Mouse (Mus musculus): Measurements from ENCODE around the gene Exoc3l4.

Exoc3l4 gene

GRCm38 (mm10) chr12:111455311-111455846 is 38.6 kb downstream of the Exoc3l4 start:
- no peak for DNase-seq

DNA sequence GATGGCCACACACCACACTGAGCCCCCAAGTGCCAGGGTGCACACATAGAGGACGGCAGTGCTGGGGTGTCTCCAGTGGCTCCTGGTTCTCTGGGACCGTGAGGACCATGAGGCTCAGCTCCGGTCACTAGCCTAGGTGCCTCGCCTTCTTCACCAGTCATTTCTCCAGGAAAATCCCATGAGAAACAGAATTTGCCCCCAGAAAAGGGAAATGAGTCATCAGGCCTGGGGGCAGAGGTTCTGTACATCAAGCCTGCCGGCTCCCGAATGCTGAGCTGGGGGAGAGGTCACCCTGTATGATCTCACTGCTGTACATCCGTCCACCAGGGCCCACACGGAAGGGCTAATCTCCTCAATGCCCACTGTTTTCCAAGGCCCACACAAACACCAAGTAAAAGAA is 39.0 kb downstream of the Exoc3l4 start:
- DNase-seq, result no peak

- no peak for DNase-seq
These were observed 40.9 kb downstream of the Exoc3l4 start for GRCm38 (mm10) chr12:111457742-111458141.

GRCm38 (mm10) chr12:111463570-111463969 is 46.8 kb downstream of the Exoc3l4 start:
- no peak for DNase-seq

- no peak for DNase-seq
These were observed 49.6 kb downstream of the Exoc3l4 start for GRCm38 (mm10) chr12:111466369-111466768.

GRCm38 (mm10) chr12:111468206-111468605 is 51.4 kb downstream of the Exoc3l4 start:
- DNase-seq, result no peak

DNA sequence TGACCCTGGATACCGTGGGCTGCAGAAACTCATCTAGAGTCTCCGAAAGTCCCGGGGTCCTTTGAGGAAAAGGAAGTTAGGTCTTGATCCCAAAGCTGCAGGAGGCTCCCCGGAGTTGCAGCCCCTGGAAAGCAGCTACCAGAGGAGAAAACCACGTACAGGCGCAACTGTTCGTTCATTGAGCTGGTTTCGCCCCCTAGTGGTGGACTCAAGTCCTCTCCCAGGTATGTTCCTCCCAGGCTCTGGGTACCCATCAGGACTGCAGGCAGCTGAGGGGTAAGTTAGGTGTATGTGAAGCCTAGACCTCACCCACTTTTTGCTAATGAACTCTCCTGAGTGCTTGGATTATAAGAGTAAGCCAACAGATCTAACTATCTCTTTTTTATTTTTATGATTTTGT is 52.7 kb downstream of the Exoc3l4 start:
- peak; percentile 73 for DNase-seq

DNA sequence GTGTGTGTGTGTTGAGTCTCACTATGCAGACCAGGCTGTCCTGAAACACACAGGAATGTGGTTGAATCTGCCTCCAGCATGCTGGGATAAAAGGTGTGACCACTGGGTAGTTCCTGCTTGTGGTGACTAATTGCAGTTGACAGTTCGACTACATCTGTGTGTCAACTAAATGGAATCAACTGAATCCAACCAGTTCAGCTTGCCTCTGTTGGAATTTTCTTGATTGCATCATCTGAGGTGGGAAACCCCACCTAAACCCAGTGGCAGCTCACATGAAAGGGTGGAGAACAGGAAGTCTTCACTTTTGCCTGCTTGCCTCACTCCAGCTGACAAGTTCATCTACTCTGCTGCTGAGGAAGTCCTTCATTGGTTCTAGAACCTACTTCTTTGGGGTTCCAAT is 54.3 kb downstream of the Exoc3l4 start:
- DNase-seq, result no peak

DNA sequence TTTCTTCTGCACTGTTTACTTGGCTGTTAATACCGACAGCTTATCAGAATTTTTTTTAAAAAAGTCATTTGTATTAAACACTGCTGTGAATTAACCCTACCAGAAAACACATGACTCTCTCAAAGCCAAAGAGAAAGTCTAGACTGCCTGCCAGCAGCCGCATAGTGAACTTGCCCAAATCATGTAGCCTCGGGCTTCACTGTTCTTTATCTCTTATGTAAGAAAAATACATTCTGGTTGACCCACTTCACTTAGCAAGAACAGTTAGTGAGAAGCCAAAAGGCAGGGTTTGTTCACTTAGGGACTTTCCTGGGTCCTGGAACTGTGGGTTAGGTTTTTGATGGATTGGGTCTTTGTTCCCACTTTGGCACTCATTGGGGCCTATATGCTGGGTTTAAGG is 54.9 kb downstream of the Exoc3l4 start:
- DNase-seq, result no peak

DNA sequence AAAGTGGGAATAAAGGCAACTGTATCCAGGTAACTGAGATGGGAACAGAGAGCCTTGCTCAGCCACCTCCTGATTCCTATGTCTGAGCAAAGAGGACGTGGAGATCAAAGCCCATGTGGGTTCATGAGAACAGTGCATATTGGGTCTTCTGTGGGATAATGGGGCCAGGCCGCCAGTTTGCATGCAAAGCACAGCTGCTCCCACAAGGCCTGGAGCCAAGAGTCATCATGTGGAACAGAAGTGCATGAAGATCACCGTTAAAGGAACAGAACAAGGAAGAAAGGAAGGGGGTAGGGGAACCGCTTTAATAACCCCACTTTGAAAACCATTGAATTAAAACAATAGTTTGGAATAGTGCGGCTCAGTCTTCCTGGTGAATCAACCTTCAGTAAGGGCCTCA is 56.1 kb downstream of the Exoc3l4 start:
- no peak for DNase-seq

DNA sequence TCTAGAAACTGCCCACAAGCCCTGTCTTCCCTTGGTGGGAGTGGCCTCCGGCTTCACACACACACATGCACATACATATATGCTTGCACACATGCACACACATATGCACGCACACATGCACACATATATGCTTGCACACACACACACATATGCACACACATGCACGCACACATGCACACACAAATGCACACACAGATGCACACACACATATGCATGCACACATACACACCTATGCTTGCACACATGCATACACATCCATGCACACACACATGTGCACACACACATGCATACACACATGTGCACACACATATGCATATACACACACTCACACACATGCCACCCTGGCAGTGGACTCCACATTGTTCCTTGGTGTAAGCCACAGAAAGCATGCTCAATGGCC is 57.6 kb downstream of the Exoc3l4 start:
- DNase-seq, result no peak

GRCm38 (mm10) chr12:111474893-111475643 is 58.3 kb downstream of the Exoc3l4 start:
- DNase-seq, result no peak

GRCm38 (mm10) chr12:111478924-111479323 is 62.1 kb downstream of the Exoc3l4 start:
- DNase-seq, result no peak

- DNase-seq, result peak; percentile 42
These were observed 63.1 kb downstream of the Exoc3l4 start for GRCm38 (mm10) chr12:111479917-111480316.
